Comparison of ENCODE assay signal across 11 mouse cellular contexts in genomic region chr6:83448911-83449310, GRCm38 (mm10). TPM values are rescaled to one million over a fixed set of nuclear protein-coding genes. Genes with fewer than 3 reads are reported as not detected.
A peak's percentile ranks its signal among the peaks of the same experiment; 100 is the strongest.
DNase-seq lines count a peak whose midpoint lies in the region; ATAC-seq and TF ChIP-seq lines count a peak whose summit lies in the region.
"Had no signal": no experiment of that assay in that cellular context is flagged by ENCODE, and none has a peak within 500 bp of the region (broad histone marks: within the 10 kb centered on the region; RNA-seq: fewer than 3 reads in every experiment).

No protein-coding gene starts in this region.

- H3K9me3 ChIP-seq in heart, postnatal 0 days (replicated peaks; ENCODE audit: control insufficient read depth, low read length), result no peaks in the 10 kb centered on the region
- no peaks in the 10 kb centered on the region for H3K9me3 ChIP-seq in intestine, embryonic 16.5 days (ENCODE audit: control insufficient read depth, low read length)
- H3K9me3 ChIP-seq in hindbrain, embryonic 14.5 days (ENCODE audit: control insufficient read depth, low read length), result no peaks in the 10 kb centered on the region
- H3K9me3 ChIP-seq: neural tube, embryonic 15.5 days had no signal

- no peak overlapping the region for H3K4me3 ChIP-seq in heart, postnatal 0 days (ENCODE audit: low read depth, low read length)
- no peak overlapping the region for H3K4me3 ChIP-seq in intestine, embryonic 16.5 days (ENCODE audit: low read length)
- no peak overlapping the region for H3K4me3 ChIP-seq in hindbrain, embryonic 14.5 days (replicated peaks; ENCODE audit: low read length)
- H3K4me3 ChIP-seq: neural tube, embryonic 15.5 days had no signal

- TF ChIP-seq CTCF in heart, postnatal 0 days (IDR thresholded peaks at IDR 0.05; ENCODE audit: low read depth), result no peak

- DNase-seq in heart, postnatal 0 days (ENCODE audit: low spot score), result no peak
- DNase-seq in heart, adult 9 months (ENCODE audit: low spot score in 2 of 2), result no peak
- DNase-seq in thymus, postnatal 14 days, result peak; percentile 32
- DNase-seq in thymus, postnatal 25 days, result no peak
- no peak for DNase-seq in hindbrain, embryonic 14.5 days (ENCODE audit: low spot score)
- DNase-seq in spleen, postnatal 4 days (ENCODE audit: low spot score in 2 of 2), result no peak
- DNase-seq: cerebellum, postnatal 10 days; kidney, postnatal 25 days; midbrain, embryonic 14.5 days had no signal

- no peaks in the 10 kb centered on the region for H3K27me3 ChIP-seq in heart, postnatal 0 days (ENCODE audit: control insufficient read depth, insufficient read depth, low read length)
- H3K27me3 ChIP-seq in intestine, embryonic 16.5 days (replicated peaks; ENCODE audit: control insufficient read depth, insufficient read depth, low read length), result no peaks in the 10 kb centered on the region
- H3K27me3 ChIP-seq in hindbrain, embryonic 14.5 days (ENCODE audit: control insufficient read depth, insufficient read depth, low read length), result no peaks in the 10 kb centered on the region
- H3K27me3 ChIP-seq: neural tube, embryonic 15.5 days had no signal

- H3K4me1 ChIP-seq in heart, postnatal 0 days (ENCODE audit: control insufficient read depth, insufficient read depth), result peaks cover 55% of the 10 kb centered on the region
- peaks cover 86% of the 10 kb centered on the region for H3K4me1 ChIP-seq in intestine, embryonic 16.5 days (ENCODE audit: control insufficient read depth, insufficient read depth, low read length)
- peaks cover 73% of the 10 kb centered on the region for H3K4me1 ChIP-seq in hindbrain, embryonic 14.5 days (replicated peaks; ENCODE audit: control insufficient read depth, insufficient read depth, low read length)

- H3K9ac ChIP-seq in heart, postnatal 0 days (replicated peaks; ENCODE audit: low read depth, low read length), result no peak overlapping the region
- H3K9ac ChIP-seq in intestine, embryonic 16.5 days (ENCODE audit: low read depth, low read length), result peak overlapping the region; percentile 20; the same call in 1 of the 2 replicates
- H3K9ac ChIP-seq in hindbrain, embryonic 14.5 days, result no peak overlapping the region
- H3K9ac ChIP-seq: neural tube, embryonic 15.5 days had no signal

- TF ChIP-seq EP300 in heart, postnatal 0 days (IDR thresholded peaks at IDR 0.05; ENCODE audit: low read depth), result no peak

- H3K27ac ChIP-seq in heart, postnatal 0 days (ENCODE audit: low read depth), result peak overlapping the region; percentile 22
- peak overlapping the region; percentile 20; the same call in 1 of the 2 replicates for H3K27ac ChIP-seq in intestine, embryonic 16.5 days (ENCODE audit: low read length)
- H3K27ac ChIP-seq in hindbrain, embryonic 14.5 days, result no peak overlapping the region
- H3K27ac ChIP-seq: neural tube, embryonic 15.5 days had no signal

- ATAC-seq in heart, postnatal 0 days (ENCODE audit: insufficient read depth, low read depth), result 0 out of 2 replicates have a peak, but pooled peaks have one; percentile 1
- no peak for ATAC-seq in intestine, embryonic 16.5 days
- no peak for ATAC-seq in hindbrain, embryonic 14.5 days (ENCODE audit: low FRiP score)

- no peaks in the 10 kb centered on the region for H3K36me3 ChIP-seq in heart, postnatal 0 days (replicated peaks; ENCODE audit: control insufficient read depth, insufficient read depth, low read length)
- 0 out of 2 replicates have a peak, but pooled peaks cover 4% of the 10 kb centered on the region for H3K36me3 ChIP-seq in intestine, embryonic 16.5 days (ENCODE audit: control insufficient read depth, insufficient read depth, low read length)
- 0 out of 2 replicates have a peak, but pooled peaks cover 9% of the 10 kb centered on the region for H3K36me3 ChIP-seq in hindbrain, embryonic 14.5 days (replicated peaks; ENCODE audit: control insufficient read depth, insufficient read depth)

- no peak overlapping the region for H3K4me2 ChIP-seq in heart, postnatal 0 days (ENCODE audit: low read depth, low read length)
- H3K4me2 ChIP-seq in intestine, embryonic 16.5 days (ENCODE audit: low read depth, low read length), result no peak overlapping the region
- no peak overlapping the region for H3K4me2 ChIP-seq in hindbrain, embryonic 14.5 days (replicated peaks)
- H3K4me2 ChIP-seq: neural tube, embryonic 15.5 days had no signal

- 45% methylated on average over 4 of the region's 4 CpGs for WGBS in heart, postnatal 0 days
- 67% methylated on average over 4 of the region's 4 CpGs for WGBS in intestine, embryonic 16.5 days
- WGBS in hindbrain, embryonic 14.5 days, result 89% methylated on average over 4 of the region's 4 CpGs

RNA-seq across cellular contexts. Expression of gene Tet3, which starts 10.0 kb away (rescaled TPM):
- 14.1 and 17.3 TPM in 2 replicates for total RNA-seq in heart, postnatal 0 days (2014; rRNA removed; ENCODE audit: low replicate concordance)
- polyA plus RNA-seq in heart, postnatal 0 days (2015; fragmentation: Nextera tagmentation; extraction: Ambion mirVana), result 16.4 and 17.2 TPM in 2 replicates
- 40.1 and 43.5 TPM in 2 replicates for polyA plus RNA-seq in intestine, embryonic 16.5 days (2015; fragmentation: Nextera tagmentation; extraction: Ambion mirVana)
- polyA plus RNA-seq in hindbrain, embryonic 14.5 days (2014; fragmentation: Nextera tagmentation; extraction: Ambion mirVana), result 43.6 and 52.2 TPM in 2 replicates

RNA-seq across cellular contexts. Expression of gene Dguok, which starts 57.9 kb away (rescaled TPM):
- 21.4 and 25.2 TPM in 2 replicates for total RNA-seq in heart, postnatal 0 days (2014; rRNA removed; ENCODE audit: low replicate concordance)
- polyA plus RNA-seq in heart, postnatal 0 days (2015; fragmentation: Nextera tagmentation; extraction: Ambion mirVana), result 51.7 and 58.4 TPM in 2 replicates
- polyA plus RNA-seq in intestine, embryonic 16.5 days (2015; fragmentation: Nextera tagmentation; extraction: Ambion mirVana), result 68.5 and 72.4 TPM in 2 replicates
- polyA plus RNA-seq in hindbrain, embryonic 14.5 days (2014; fragmentation: Nextera tagmentation; extraction: Ambion mirVana), result 68.8 and 69.2 TPM in 2 replicates
